Mouse (Mus musculus) CH12.LX (cell line): ENCODE results near the gene Ghr. TPM values are rescaled to one million over a fixed set of nuclear protein-coding genes. Genes with fewer than 3 reads are reported as not detected.

Experiments used
- DNase-seq: peaks from one replicate; pipeline ENCODE4 v3.0.0-alpha.2; 2013; ENCODE audit errors: extremely low read depth
- H3K27ac ChIP-seq: 2 replicates; pipeline ENCODE4 v1.5.1; 2012; ENCODE audit warnings: low read depth, mild to moderate bottlenecking, control low read depth, moderate library complexity; ENCODE audit not compliant: insufficient read depth
- H3K27me3 ChIP-seq: replicated peaks from 2 replicates; pipeline ENCODE3; 2012; ENCODE audit warnings: inconsistent platforms
- H3K36me3 ChIP-seq, 2 experiments: replicated peaks in 1 of 2; 2 replicates each; pipeline versions ENCODE3 to v1.6.1; 2012; ENCODE audit warnings: inconsistent platforms in 1 of 2, low read length in 1 of 2, mild to moderate bottlenecking in 1 of 2, mixed read lengths in 1 of 2, moderate library complexity in 1 of 2; ENCODE audit not compliant: control insufficient read depth in 1 of 2, insufficient read depth in 1 of 2
- H3K4me1 ChIP-seq, 2 experiments: 2 replicates each; pipeline ENCODE4 v1.6.1; 2012; ENCODE audit warnings: inconsistent platforms in 1 of 2, moderate library complexity in 1 of 2; ENCODE audit not compliant: insufficient read depth in 2 of 2, control insufficient read depth in 1 of 2
- H3K4me2 ChIP-seq: 2 replicates; pipeline ENCODE4 v1.6.1; 2012; ENCODE audit warnings: low read depth, mild to moderate bottlenecking, control low read depth; ENCODE audit not compliant: poor library complexity, insufficient read depth, severe bottlenecking
- H3K4me3 ChIP-seq, 3 experiments: fragments of 150-350 bp in 1 of 3; sonication (generic) in 1 of 3; replicated peaks in 1 of 3; 2 replicates each; pipeline versions ENCODE3 to v1.5.1; 2011 to 2012; ENCODE audit warnings: low read depth in 2 of 3, low read length in 2 of 3, mild to moderate bottlenecking in 2 of 3, moderate library complexity in 2 of 3, control low read depth in 1 of 3, improper control_type of control experiment in 1 of 3, inconsistent platforms in 1 of 3, mixed read lengths in 1 of 3; ENCODE audit not compliant: poor library complexity in 1 of 3
- H3K79me2 ChIP-seq: replicated peaks from 2 replicates; pipeline ENCODE4 v1.6.1; 2012; ENCODE audit warnings: mild to moderate bottlenecking, moderate library complexity; ENCODE audit not compliant: control insufficient read depth, poor library complexity, insufficient read depth, severe bottlenecking; ENCODE audit errors: extremely low read depth
- H3K9ac ChIP-seq: 2 replicates; pipeline ENCODE4 v1.6.1; 2012; ENCODE audit warnings: low read depth, mild to moderate bottlenecking, control low read depth, moderate library complexity; ENCODE audit not compliant: insufficient read depth
- H3K9me3 ChIP-seq: replicated peaks from 2 replicates; pipeline ENCODE3; 2012; ENCODE audit warnings: low read length, inconsistent platforms, mixed read lengths
- CHD2 ChIP-seq: IDR thresholded peaks from 2 replicates; pipeline ENCODE4 v1.6.1; 2011; ENCODE audit warnings: low read length, improper control_type of control experiment
- HCFC1 ChIP-seq: IDR thresholded peaks from 2 replicates; pipeline ENCODE4 v1.6.1; 2012; ENCODE audit warnings: low read depth, mild to moderate bottlenecking, inconsistent platforms, low read length, improper control_type of control experiment
- JUND ChIP-seq: conservative IDR thresholded peaks from 2 replicates; pipeline ENCODE4 v1.6.1; 2011; ENCODE audit warnings: low read depth, low read length, improper control_type of control experiment
- KAT2A ChIP-seq: IDR thresholded peaks from 2 replicates; pipeline ENCODE4 v1.6.1; 2012; ENCODE audit warnings: low read length, improper control_type of control experiment, inconsistent platforms; ENCODE audit not compliant: insufficient replicate concordance
- MEF2A ChIP-seq: IDR thresholded peaks from 2 replicates; pipeline ENCODE4 v1.6.1; 2014; ENCODE audit warnings: low read depth, mild to moderate bottlenecking, inconsistent platforms, low read length, improper control_type of control experiment, borderline replicate concordance
- SIN3A ChIP-seq: IDR thresholded peaks from 2 replicates; pipeline ENCODE4 v1.6.1; 2012; ENCODE audit warnings: low read length, improper control_type of control experiment, inconsistent platforms
- TCF12 ChIP-seq: IDR thresholded peaks from 2 replicates; pipeline ENCODE4 v1.6.1; 2014; ENCODE audit warnings: low read depth, mild to moderate bottlenecking, inconsistent platforms, low read length, improper control_type of control experiment
- ZC3H11A ChIP-seq: IDR thresholded peaks from 2 replicates; pipeline ENCODE4 v1.6.1; 2012; ENCODE audit warnings: low read depth, mild to moderate bottlenecking, inconsistent platforms, low read length, improper control_type of control experiment
- dilution Hi-C: fragments of 300-500 bp; cut with MboI; formaldehyde crosslinking; loops from 2 replicates; pipeline ENCODE4 v1.14.3; 2020; ENCODE audit warnings: low sequenced_read_pairs; ENCODE audit not compliant: extremely low pct_unique_long_range_greater_than_20kb, extremely low pct_ligation_motif_present
- in situ Hi-C: fragments of 300-500 bp; cut with MboI; formaldehyde crosslinking; loops from 3 replicates; pipeline ENCODE4 v1.14.3; 2019; ENCODE audit warnings: low sequenced_read_pairs, low pct_ligation_motif_present, low pct_unique_long_range_greater_than_20kb, mixed read lengths
- polyA plus RNA-seq: library from polyadenylated mRNA; unstranded; fragments of >175 nt; gene quantifications from 2 replicates; pipeline ENCODE4 v1.2.1, GENCODE M21; 2012; ENCODE audit warnings: low read depth; ENCODE audit not compliant: insufficient read length
- total RNA-seq, 2 experiments: library from RNA; depleted of rRNA; stranded (reverse); fragments of 300-350 nt in 1 of 2; fragments of >200 nt in 1 of 2; gene quantifications; 2 replicates each; pipeline ENCODE4 v1.2.3; 2012 to 2014

Ghr gene
- total and polyA plus RNA-seq, 3 experiments: 0.42 to 1.7 (median 0.89) TPM

DNA sequence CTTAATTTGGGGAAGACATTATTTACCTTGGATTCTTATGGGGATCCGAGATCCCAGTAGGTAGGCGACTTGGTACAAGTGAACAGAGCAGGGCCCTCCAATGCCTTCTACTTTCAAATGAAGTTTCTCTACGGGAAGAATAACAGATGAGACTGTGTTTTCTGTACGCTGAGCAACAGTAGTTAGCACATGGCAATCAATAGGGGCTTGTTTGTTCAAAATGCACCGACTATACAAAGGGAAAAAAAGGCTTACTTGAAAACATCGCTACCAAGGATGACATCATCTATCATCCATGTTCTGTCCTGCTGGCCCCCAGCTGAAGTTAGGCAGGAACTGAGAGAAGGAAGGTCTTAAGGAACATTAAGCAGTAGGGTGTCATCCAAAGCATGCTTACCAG is 315.0 kb downstream of the Ghr start, which contains the start of gene Selenop:
Gene Selenop (plus strand): TSS at position 301 of the 400 bp plus-strand sequence.
- Histone ChIP-seq H3K79me2 (no peaks in the 10 kb centered on the region), H3K27me3 (no peaks in the 10 kb centered on the region), H3K4me3 (no peak within 1 kb of the TSS), H3K36me3 (no peaks in the 10 kb centered on the region), H3K9ac (no peak within 1 kb of the TSS), H3K9me3 (no peaks in the 10 kb centered on the region), H3K4me1 (peaks cover 0 to 21% of the 10 kb centered on the region in 2 experiments; a peak in 2 of 4 replicates), H3K27ac (no peak within 1 kb of the TSS), H3K4me2 (no peak within 1 kb of the TSS)
- TF ChIP-seq HCFC1 (no peak), JUND (no peak), KAT2A (no peak), MEF2A (no peak), CHD2 (no peak), TCF12 (no peak), SIN3A (no peak), ZC3H11A (no peak)
- no peak for DNase-seq
- dilution Hi-C loops (no loop called here), in situ Hi-C loops (no loop called here)
